Mouse (Mus musculus) limb, embryonic 14.5 days (tissue): ENCODE data around the gene D430042O09Rik. TPM values are rescaled to one million over a fixed set of nuclear protein-coding genes. Genes with fewer than 3 reads are reported as not detected.

ENCODE experiments used
- ATAC-seq: fragments of 200-750 bp; cut with Nextera tagmentation; 2 replicates; pipeline ENCODE4 v1.8.0; 2017; ENCODE audit warnings: low read depth, moderate number of reproducible peaks, moderate TSS enrichment; ENCODE audit not compliant: low FRiP score
- DNase-seq: peaks from one replicate; pipeline ENCODE4 v3.0.0-alpha.2; 2015; ENCODE audit warnings: low spot score
- H3K27ac ChIP-seq: fragments of 300-500 bp; sonication (generic); replicated peaks from 2 replicates; pipeline ENCODE4 v1.5.1; 2014; ENCODE audit warnings: low read depth, mild to moderate bottlenecking, low read length, moderate library complexity, mixed read lengths
- H3K27me3 ChIP-seq: fragments of 300-500 bp; sonication (generic); 2 replicates; pipeline ENCODE4 v1.6.1; 2014; ENCODE audit warnings: low read length, mixed read lengths; ENCODE audit not compliant: control insufficient read depth, insufficient read depth
- H3K36me3 ChIP-seq: fragments of 300-500 bp; sonication (generic); 2 replicates; pipeline ENCODE4 v1.6.1; 2014; ENCODE audit warnings: mild to moderate bottlenecking, low read length, moderate library complexity, mixed read lengths; ENCODE audit not compliant: control insufficient read depth, insufficient read depth
- H3K4me1 ChIP-seq: fragments of 300-500 bp; sonication (generic); 2 replicates; pipeline ENCODE4 v1.6.1; 2014; ENCODE audit warnings: antibody characterized with exemption, low read length, mixed read lengths; ENCODE audit not compliant: control insufficient read depth, insufficient read depth
- H3K4me2 ChIP-seq: fragments of 300-500 bp; sonication (generic); replicated peaks from 2 replicates; pipeline ENCODE4 v1.6.1; 2014; ENCODE audit warnings: low read depth, mild to moderate bottlenecking, low read length, moderate library complexity; ENCODE audit not compliant: severe bottlenecking
- H3K4me3 ChIP-seq: fragments of 300-500 bp; sonication (generic); replicated peaks from 2 replicates; pipeline ENCODE4 v1.5.1; 2014; ENCODE audit warnings: low read length
- H3K9ac ChIP-seq: fragments of 300-500 bp; sonication (generic); 2 replicates; pipeline ENCODE4 v1.6.1; 2014; ENCODE audit warnings: mild to moderate bottlenecking, low read depth, low read length, moderate library complexity; ENCODE audit not compliant: severe bottlenecking
- H3K9me3 ChIP-seq: fragments of 300-500 bp; sonication (generic); 2 replicates; pipeline ENCODE4 v1.6.1; 2016; ENCODE audit warnings: low read length; ENCODE audit not compliant: control insufficient read depth
- POLR2A ChIP-seq: fragments of 200-500 bp; IDR thresholded peaks from 2 replicates; pipeline ENCODE4 v1.8.0; 2012; ENCODE audit warnings: inconsistent platforms, mild to moderate bottlenecking, moderate library complexity, borderline replicate concordance; ENCODE audit not compliant: insufficient read depth, insufficient read length; ENCODE audit errors: extremely low read depth
- WGBS: fragments of 180-500 bp; shearing (Covaris S2); extraction: QIAGEN DNeasy Blood & Tissue Kit; methylation state at CpG from one replicate; pipeline ENCODE4 v1.1.7; 2014; 5-methylcytosine and 5-hydroxymethylcytosine counted together
- polyA plus RNA-seq, 2 experiments: library from polyadenylated mRNA; depleted of rRNA in 1 of 2; stranded (reverse) in 1 of 2; unstranded in 1 of 2; fragments of >200 nt; fragmentation: Nextera tagmentation in 1 of 2; extraction: Ambion mirVana in 1 of 2; gene quantifications; 2 replicates each; pipeline versions ENCODE4 v1.2.1 to v1.2.3; 2012 to 2014

The D430042O09Rik gene
- polyA plus RNA-seq, 2 experiments = 8.8 to 18.9 TPM

DNA sequence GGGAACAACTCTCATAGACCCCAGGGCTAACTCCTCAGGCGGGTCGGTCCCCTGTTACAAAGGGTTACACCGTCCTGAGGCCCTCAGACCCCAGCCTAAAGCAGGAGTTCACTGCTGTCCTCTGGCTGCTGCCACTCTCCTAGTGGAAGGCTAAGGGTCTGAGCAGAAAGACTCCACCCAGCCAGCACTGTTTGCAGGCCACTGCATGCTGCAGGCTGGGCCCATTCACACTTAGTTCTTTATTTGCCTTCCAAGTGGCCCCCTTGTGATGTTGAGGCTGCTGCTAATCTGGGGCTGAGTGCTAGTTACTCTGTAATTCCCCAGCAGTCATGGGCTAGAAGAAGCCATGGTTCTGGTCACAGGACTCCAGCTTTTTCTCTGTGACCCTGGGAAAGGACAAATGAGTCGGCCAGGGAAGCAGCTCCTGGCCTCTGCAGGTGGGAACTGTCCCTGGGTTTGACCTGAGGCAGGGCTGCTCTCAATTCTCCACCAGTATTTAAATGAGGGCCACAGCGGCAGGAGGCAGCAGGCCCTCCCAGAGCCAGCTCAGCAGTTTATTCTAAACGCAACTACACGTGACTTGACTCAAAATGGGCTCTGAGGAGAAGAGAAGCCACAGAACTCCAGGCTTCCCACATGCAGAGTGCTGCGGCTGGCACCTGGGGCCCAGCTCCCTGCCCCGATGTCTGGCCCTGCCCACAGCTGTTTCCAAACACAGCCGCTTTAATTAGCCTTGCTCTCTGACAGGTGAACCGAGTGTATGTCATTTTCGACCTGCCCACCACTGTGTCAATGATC, 163.9 kb downstream of the D430042O09Rik start:
- H3K27ac ChIP-seq = peak overlapping the region; percentile 15; the same call in 1 of the 2 replicates

GRCm38 (mm10) chr7:125872202-125872580, 164.5 kb downstream of the D430042O09Rik start:
- Histone ChIP-seq H3K9me3 (no peaks in the 10 kb centered on the region), H3K9ac (no peak overlapping the region), H3K4me2 (no peak overlapping the region), H3K27ac (peak overlapping the region; percentile 15), H3K4me3 (no peak overlapping the region), H3K4me1 (peaks cover 13% of the 10 kb centered on the region), H3K27me3 (no peaks in the 10 kb centered on the region), H3K36me3 (peaks cover 4% of the 10 kb centered on the region; the same call in 1 of the 2 replicates)
- ATAC-seq (no peak), DNase-seq (no peak)
- no peak for TF ChIP-seq POLR2A
- WGBS = 47% methylated on average over 6 of the region's 6 CpGs

More for the DNA sequence above, 163.9 kb downstream of the D430042O09Rik start:
- Histone ChIP-seq H3K36me3 (peaks cover 4% of the 10 kb centered on the region; the same call in 1 of the 2 replicates), H3K4me1 (peaks cover 13% of the 10 kb centered on the region), H3K4me3 (no peak overlapping the region), H3K27me3 (no peaks in the 10 kb centered on the region), H3K9ac (0 out of 2 replicates have a peak overlapping the region, but pooled peaks have one; percentile 14), H3K4me2 (no peak overlapping the region), H3K9me3 (no peaks in the 10 kb centered on the region)
- WGBS = 24% methylated on average over 12 of the region's 12 CpGs
- TF ChIP-seq POLR2A = no peak
- no peak for DNase-seq
- 0 out of 2 replicates have a peak, but pooled peaks have one; percentile 53 for ATAC-seq

- no peak overlapping the region for H3K27ac ChIP-seq
- 66% methylated on average over 3 of the region's 3 CpGs for WGBS
- no peak for DNase-seq
Observed at GRCm38 (mm10) chr7:125872874-125873273, 165.2 kb downstream of the D430042O09Rik start.

GRCm38 (mm10) chr7:125873971-125874495, 166.3 kb downstream of the D430042O09Rik start:
- H3K27ac ChIP-seq = no peak overlapping the region
- H3K27me3 ChIP-seq = no peaks in the 10 kb centered on the region
- no peak for TF ChIP-seq POLR2A
- no peak overlapping the region for H3K9ac ChIP-seq
- WGBS = 77% methylated on average over 6 of the region's 6 CpGs
- DNase-seq = no peak
- no peaks in the 10 kb centered on the region for H3K9me3 ChIP-seq
- no peak overlapping the region for H3K4me2 ChIP-seq
- H3K36me3 ChIP-seq = no peaks in the 10 kb centered on the region
- no peak overlapping the region for H3K4me3 ChIP-seq
- ATAC-seq = no peak
- peaks cover 13% of the 10 kb centered on the region for H3K4me1 ChIP-seq

More at GRCm38 (mm10) chr7:125872874-125873273, 165.2 kb downstream of the D430042O09Rik start:
- TF ChIP-seq POLR2A = no peak
- Histone ChIP-seq H3K9ac (no peak overlapping the region), H3K36me3 (peaks cover 4% of the 10 kb centered on the region; the same call in 1 of the 2 replicates), H3K27me3 (no peaks in the 10 kb centered on the region), H3K4me3 (no peak overlapping the region), H3K9me3 (no peaks in the 10 kb centered on the region), H3K4me2 (no peak overlapping the region), H3K4me1 (peaks cover 13% of the 10 kb centered on the region)
- no peak for ATAC-seq

GRCm38 (mm10) chr7:125878040-125878439, 170.4 kb downstream of the D430042O09Rik start:
- no peak for ATAC-seq
- no peaks in the 10 kb centered on the region for H3K27me3 ChIP-seq
- H3K27ac ChIP-seq = no peak overlapping the region
- 68% methylated on average over 4 of the region's 4 CpGs for WGBS
- peaks cover 2% of the 10 kb centered on the region; the same call in 1 of the 2 replicates for H3K4me1 ChIP-seq
- TF ChIP-seq POLR2A = no peak
- H3K9ac ChIP-seq = no peak overlapping the region
- DNase-seq = no peak
- no peaks in the 10 kb centered on the region for H3K36me3 ChIP-seq
- H3K9me3 ChIP-seq = no peaks in the 10 kb centered on the region
- no peak overlapping the region for H3K4me3 ChIP-seq
- no peak overlapping the region for H3K4me2 ChIP-seq
